Mouse (Mus musculus) cortical plate, adult 2 months (tissue): ENCODE measurements around the gene 1700037C18Rik.

Experiments
- CTCF ChIP-seq: fragments of 200-500 bp; IDR thresholded peaks from 2 replicates; pipeline ENCODE4 v1.5.1; 2011; ENCODE audit warnings: mild to moderate bottlenecking, control low read depth, low read length; ENCODE audit not compliant: insufficient read depth; ENCODE audit errors: extremely low read depth
- POLR2A ChIP-seq: fragments of 200-500 bp; IDR thresholded peaks from 2 replicates; pipeline ENCODE4 v1.6.1; 2011; ENCODE audit warnings: mild to moderate bottlenecking, low read length, control low read depth; ENCODE audit not compliant: insufficient read depth; ENCODE audit errors: extremely low read depth

- TF ChIP-seq CTCF (no peak), POLR2A (no peak)
These were observed 23.3 kb downstream of the 1700037C18Rik start for GRCm38 (mm10) chr16:3885065-3885670.
